Mouse (Mus musculus): ENCODE measurements at regions not wholly inside any gene's neighbourhood (a gene's known extent, or its start where the extent isn't known, plus 50 kb on each side); places are given as distances from the start of the nearest gene placed in this dataset.

- no peak for DNase-seq (ENCODE audit: low spot score)
Measured at GRCm38 (mm10) chr1:168506326-168506725, 74.3 kb upstream of the Pbx1 start.

GRCm38 (mm10) chr1:168504773-168505172, 72.7 kb upstream of the Pbx1 start:
- DNase-seq (ENCODE audit: low spot score) = no peak

GRCm38 (mm10) chr1:168502266-168502665, 70.2 kb upstream of the Pbx1 start:
- DNase-seq (ENCODE audit: low spot score) = peak; percentile 7

- DNase-seq (ENCODE audit: low spot score) = no peak
Measured at GRCm38 (mm10) chr1:168501375-168502169, 69.5 kb upstream of the Pbx1 start.

GRCm38 (mm10) chr1:168497801-168498200, 65.7 kb upstream of the Pbx1 start:
- no peak for DNase-seq (ENCODE audit: low spot score)

- DNase-seq (ENCODE audit: low spot score) = no peak
Measured at GRCm38 (mm10) chr1:168495687-168496527, 63.8 kb upstream of the Pbx1 start.

GRCm38 (mm10) chr1:168487492-168487891, 55.4 kb upstream of the Pbx1 start:
- DNase-seq (ENCODE audit: low spot score) = no peak

GRCm38 (mm10) chr1:168483651-168484050, 51.6 kb upstream of the Pbx1 start:
- DNase-seq (ENCODE audit: low spot score) = no peak
